Mouse (Mus musculus) bone marrow, adult 2 months (tissue): ENCODE results near the gene Wwp2. TPM values are rescaled to one million over a fixed set of nuclear protein-coding genes. Genes with fewer than 3 reads are reported as not detected.

Experiments
- H3K27ac ChIP-seq: fragments of 200-500 bp; 2 replicates; pipeline ENCODE4 v1.5.1; 2012; ENCODE audit warnings: low read depth, mild to moderate bottlenecking, control low read depth, inconsistent platforms, low read length; ENCODE audit not compliant: control insufficient read depth, poor library complexity, insufficient read depth
- H3K4me1 ChIP-seq: fragments of 200-500 bp; 2 replicates; pipeline ENCODE4 v1.6.1; 2011; ENCODE audit warnings: low read length; ENCODE audit not compliant: control insufficient read depth, insufficient read depth
- H3K4me3 ChIP-seq: fragments of 200-500 bp; replicated peaks from 2 replicates; pipeline ENCODE3; 2011; ENCODE audit warnings: mild to moderate bottlenecking, low read depth, low read length, control low read depth; ENCODE audit not compliant: control insufficient read depth
- CTCF ChIP-seq: fragments of 200-500 bp; IDR thresholded peaks from 2 replicates; pipeline ENCODE4 v1.5.1; 2011; ENCODE audit warnings: low read length, control low read depth; ENCODE audit not compliant: control insufficient read depth, insufficient read depth
- POLR2A ChIP-seq: fragments of 200-500 bp; IDR thresholded peaks from 2 replicates; pipeline ENCODE4 v1.6.1; 2011; ENCODE audit warnings: low read depth, mild to moderate bottlenecking, control low read depth, low read length, borderline replicate concordance; ENCODE audit not compliant: control insufficient read depth
- WGBS: fragments of 180-500 bp; shearing (Covaris S2); methylation state at CpG from one replicate; pipeline ENCODE4 v1.1.7; 2018; 5-methylcytosine and 5-hydroxymethylcytosine counted together
- polyA plus RNA-seq: library from polyadenylated mRNA; stranded (reverse); fragments of >200 nt; gene quantifications from 2 replicates; pipeline ENCODE4 v1.2.4, GENCODE M21; 2011; ENCODE audit warnings: low replicate concordance; ENCODE audit not compliant: missing spikeins, insufficient read depth, insufficient read length

Wwp2 gene
- polyA plus RNA-seq, 1 experiment = 103 TPM

- Histone ChIP-seq H3K4me1 (peaks cover 1% of the 10 kb centered on the region; the same call in 1 of the 2 replicates), H3K4me3 (no peak overlapping the region), H3K27ac (peak overlapping the region; percentile 28)
- no peak for TF ChIP-seq POLR2A
- TF ChIP-seq CTCF = no peak
- 58% methylated on average over 2 of the region's 2 CpGs for WGBS
Measured at GRCm38 (mm10) chr8:107437711-107438110, 1.5 kb downstream of the Wwp2 start.

GRCm38 (mm10) chr8:107439880-107440625 lies 3.9 kb downstream of the Wwp2 start:
- H3K4me3 ChIP-seq = no peak overlapping the region
- no peak overlapping the region for H3K27ac ChIP-seq
- 68% methylated on average over 3 of the region's 3 CpGs for WGBS
- H3K4me1 ChIP-seq = peaks cover 1% of the 10 kb centered on the region; the same call in 1 of the 2 replicates
- no peak for TF ChIP-seq POLR2A
- TF ChIP-seq CTCF = no peak

DNA sequence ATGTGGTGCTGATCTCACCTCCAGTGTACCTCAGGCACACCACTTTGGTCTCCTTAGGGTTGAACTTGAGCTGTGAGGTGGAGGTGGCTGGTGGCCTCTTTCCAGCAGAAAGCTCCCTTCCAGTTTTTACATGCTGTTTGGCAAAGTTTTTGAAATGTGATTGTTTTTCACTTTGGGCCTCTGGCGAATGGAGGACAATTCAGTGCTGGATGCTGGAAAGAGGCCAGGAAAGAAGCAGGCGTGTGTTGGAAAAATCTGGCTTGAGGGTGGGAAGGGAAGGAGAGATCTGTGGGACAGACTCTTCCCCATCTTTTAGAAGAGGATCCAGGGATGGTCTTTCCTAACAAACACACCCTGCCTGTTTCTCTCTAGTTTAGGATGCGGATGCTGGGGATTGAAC lies 8.5 kb downstream of the Wwp2 start:
- 87% methylated on average over 3 of the region's 3 CpGs for WGBS
- Histone ChIP-seq H3K4me1 (peaks cover 2% of the 10 kb centered on the region), H3K27ac (no peak overlapping the region), H3K4me3 (no peak overlapping the region)
- TF ChIP-seq CTCF = no peak
- no peak for TF ChIP-seq POLR2A

DNA sequence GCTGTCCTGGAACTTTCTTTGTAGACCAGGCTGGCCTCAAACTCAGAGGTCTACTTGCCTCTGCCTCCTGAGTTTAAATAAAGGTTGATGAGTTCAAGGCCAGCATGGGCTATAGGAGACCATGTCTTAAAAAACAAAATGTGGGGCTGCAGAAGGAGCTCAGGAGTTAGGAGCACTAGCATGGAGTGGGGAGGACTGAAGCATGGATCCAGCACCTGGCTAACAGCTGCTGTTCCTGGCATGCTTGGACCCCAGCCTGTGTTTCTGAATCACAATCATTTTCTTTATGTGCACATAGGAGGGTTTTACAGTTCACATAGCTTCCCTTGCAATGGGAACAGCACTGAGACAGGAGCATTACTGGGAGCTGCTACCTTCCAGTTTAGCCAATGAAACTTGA lies 11.5 kb downstream of the Wwp2 start:
- no peak for TF ChIP-seq POLR2A
- no peak for TF ChIP-seq CTCF
- no peak overlapping the region for H3K27ac ChIP-seq
- H3K4me3 ChIP-seq = no peak overlapping the region
- peaks cover 4% of the 10 kb centered on the region for H3K4me1 ChIP-seq

GRCm38 (mm10) chr8:107448382-107448889 lies 12.3 kb downstream of the Wwp2 start:
- TF ChIP-seq POLR2A (no peak), CTCF (no peak)
- peaks cover 4% of the 10 kb centered on the region for H3K4me1 ChIP-seq
- no peak overlapping the region for H3K27ac ChIP-seq
- no peak overlapping the region for H3K4me3 ChIP-seq
- 74% methylated on average over 4 of the region's 4 CpGs for WGBS

GRCm38 (mm10) chr8:107449130-107449529 lies 13.0 kb downstream of the Wwp2 start:
- no peak overlapping the region for H3K4me3 ChIP-seq
- 69% methylated on average over 8 of the region's 8 CpGs for WGBS
- TF ChIP-seq POLR2A (no peak), CTCF (no peak)
- no peak overlapping the region for H3K27ac ChIP-seq
- peaks cover 4% of the 10 kb centered on the region for H3K4me1 ChIP-seq

DNA sequence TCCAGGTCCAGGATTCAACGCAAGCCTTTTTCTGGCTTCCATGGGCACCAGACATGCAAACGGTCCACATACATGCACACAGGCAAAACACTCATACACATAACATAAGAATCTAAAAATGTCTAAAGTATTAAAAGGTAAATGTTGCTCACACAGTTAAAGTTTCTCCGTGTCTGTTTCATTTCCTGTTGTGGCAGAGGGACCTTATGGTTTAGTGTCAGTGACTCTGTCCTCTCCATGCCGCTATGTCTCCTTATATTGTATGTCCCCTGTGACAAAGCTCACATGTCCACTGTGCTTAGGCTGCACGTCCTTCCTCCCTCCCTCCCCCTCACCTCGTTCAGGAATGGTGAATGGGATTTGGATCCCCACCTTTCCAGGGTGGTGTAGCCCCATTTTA lies 13.5 kb downstream of the Wwp2 start:
- H3K4me1 ChIP-seq = peaks cover 4% of the 10 kb centered on the region
- no peak overlapping the region for H3K27ac ChIP-seq
- TF ChIP-seq CTCF = no peak
- no peak for TF ChIP-seq POLR2A
- no peak overlapping the region for H3K4me3 ChIP-seq
- 56% methylated on average over 6 of the region's 6 CpGs for WGBS

DNA sequence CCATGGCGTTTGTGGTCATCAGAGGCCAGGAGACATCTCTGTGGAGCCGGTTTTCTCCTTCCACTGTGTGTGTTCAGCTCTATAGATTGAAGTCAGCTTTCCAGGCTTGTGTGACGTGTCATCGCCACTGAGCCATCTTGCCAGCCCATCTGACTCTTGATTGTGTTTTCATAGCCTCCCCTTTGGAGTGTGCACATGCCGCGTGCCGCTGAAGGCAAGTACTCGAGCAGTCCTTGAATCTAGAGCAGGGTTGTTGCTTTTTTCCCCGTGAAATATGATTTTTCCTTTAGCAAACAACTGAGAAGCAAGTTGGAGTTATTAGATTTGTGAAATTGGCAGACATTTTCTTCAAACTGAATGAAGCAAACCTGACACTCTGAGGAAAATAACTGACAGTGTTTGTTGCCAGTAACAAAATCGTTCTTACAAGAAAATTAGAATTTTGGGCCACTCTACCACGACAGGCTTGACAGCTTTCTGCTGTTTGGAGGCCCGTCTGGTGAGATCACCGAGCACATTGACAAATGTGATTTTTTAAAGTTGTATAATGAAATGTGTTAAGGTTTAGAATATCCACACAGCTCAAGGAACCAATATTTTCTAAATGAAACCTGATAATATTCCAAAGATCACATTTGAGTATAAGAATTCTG lies 15.4 kb downstream of the Wwp2 start:
- no peak overlapping the region for H3K27ac ChIP-seq
- no peak overlapping the region for H3K4me3 ChIP-seq
- 92% methylated on average over 13 of the region's 13 CpGs for WGBS
- H3K4me1 ChIP-seq = peaks cover 4% of the 10 kb centered on the region
- no peak for TF ChIP-seq POLR2A
- no peak for TF ChIP-seq CTCF
